Mouse (Mus musculus) heart, adult 2 months (tissue): ENCODE data around the gene Nfia.

Source experiments
- CTCF ChIP-seq: fragments of 200-600 bp; IDR thresholded peaks from 2 replicates; pipeline ENCODE4 v1.8.1; 2022; ENCODE audit warnings: antibody characterized with exemption, mild to moderate bottlenecking, moderate library complexity
- POLR2A ChIP-seq: fragments of 200-500 bp; IDR thresholded peaks from 2 replicates; pipeline ENCODE4 v1.6.1; 2011; ENCODE audit warnings: mild to moderate bottlenecking, low read depth, low read length, control low read depth; ENCODE audit not compliant: insufficient read depth

DNA sequence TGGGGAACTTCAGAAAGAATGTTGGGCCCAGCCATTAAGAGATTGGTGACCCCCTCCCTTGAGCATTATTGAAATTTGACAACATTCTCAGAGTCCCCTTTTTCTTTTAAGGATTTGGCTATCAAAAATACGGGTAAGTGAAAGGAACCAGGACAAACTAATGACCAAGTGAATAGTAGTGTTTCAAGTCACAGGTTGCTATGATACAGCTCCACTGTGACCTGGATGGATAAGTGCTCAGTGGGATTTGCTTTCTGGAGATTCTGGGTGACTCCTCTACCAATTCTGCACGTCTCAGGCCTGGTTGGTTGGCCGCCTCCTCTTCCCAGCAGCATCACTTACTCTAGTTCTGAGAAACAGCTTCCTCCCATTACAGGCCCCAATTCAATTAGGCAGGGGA is 102.4 kb downstream of the Nfia start:
- TF ChIP-seq CTCF (no peak), POLR2A (no peak)
